Mouse (Mus musculus): Measurements from ENCODE around the gene Jph2. TPM values are rescaled to one million over a fixed set of nuclear protein-coding genes. Genes with fewer than 3 reads are reported as not detected.

Jph2 gene
- polyA plus RNA-seq, 2 experiments = 0.03 to 0.07 TPM

- Histone ChIP-seq H3K27ac (no peak overlapping the region), H3K9ac (replicated peaks) (no peak overlapping the region), H3K36me3 (replicated peaks; ENCODE audit: control insufficient read depth, insufficient read depth, low read depth) (no peaks in the 10 kb centered on the region), H3K4me1 (replicated peaks; ENCODE audit: control insufficient read depth in 2 of 2, insufficient read depth in 2 of 2, low read length in 1 of 2) (no peaks in the 10 kb centered on the region; a peak in 1 of 4 replicates), H3K4me3 (ENCODE audit: insufficient read depth in 1 of 2, low read depth in 2 of 2, low read length in 2 of 2) (no peak overlapping the region), H3K27me3 (ENCODE audit: control insufficient read depth, insufficient read depth, low read length) (peaks cover 6% of the 10 kb centered on the region; the same call in 1 of the 2 replicates), H3K9me3 (ENCODE audit: control insufficient read depth, low read length) (no peaks in the 10 kb centered on the region), H3K4me2 (ENCODE audit: low read depth) (no peak overlapping the region)
- no peak for TF ChIP-seq EP300 (IDR thresholded peaks at IDR 0.05; ENCODE audit: low read depth)
- TF ChIP-seq CTCF (IDR thresholded peaks at IDR 0.05; ENCODE audit: low read depth) = no peak
- ATAC-seq (ENCODE audit: insufficient read depth) (no peak), DNase-seq (ENCODE audit: low read depth in 3 of 3, low spot score in 3 of 3) (no peak)
- WGBS (ENCODE audit: insufficient replicate concordance) = 38% methylated on average over 4 of the region's 4 CpGs
Observed at GRCm38 (mm10) chr2:163370175-163370574, 27.6 kb downstream of the Jph2 start.

- H3K4me1 ChIP-seq (replicated peaks; ENCODE audit: control insufficient read depth in 2 of 2, insufficient read depth in 2 of 2, low read length in 1 of 2) = peaks cover 17 to 28% of the 10 kb centered on the region in 2 experiments
- H3K27ac ChIP-seq = no peak overlapping the region
- no peaks in the 10 kb centered on the region for H3K9me3 ChIP-seq (ENCODE audit: control insufficient read depth, low read length)
- TF ChIP-seq EP300 (IDR thresholded peaks at IDR 0.05; ENCODE audit: low read depth) = no peak
- TF ChIP-seq CTCF (IDR thresholded peaks at IDR 0.05; ENCODE audit: low read depth) = no peak
- ATAC-seq (ENCODE audit: insufficient read depth) = no peak
- no peaks in the 10 kb centered on the region for H3K27me3 ChIP-seq (ENCODE audit: control insufficient read depth, insufficient read depth, low read length)
- H3K4me2 ChIP-seq (ENCODE audit: low read depth) = no peak overlapping the region
- H3K9ac ChIP-seq (replicated peaks) = no peak overlapping the region
- H3K4me3 ChIP-seq (ENCODE audit: insufficient read depth in 1 of 2, low read depth in 2 of 2, low read length in 2 of 2) = no peak overlapping the region
- DNase-seq (ENCODE audit: low read depth in 3 of 3, low spot score in 3 of 3) = no peak
- H3K36me3 ChIP-seq (replicated peaks; ENCODE audit: control insufficient read depth, insufficient read depth, low read depth) = no peaks in the 10 kb centered on the region
- WGBS (ENCODE audit: insufficient replicate concordance) = 63% methylated on average over 18 of the region's 18 CpGs
Observed at GRCm38 (mm10) chr2:163364785-163365541, 32.8 kb downstream of the Jph2 start.

GRCm38 (mm10) chr2:163362940-163363921, 34.6 kb downstream of the Jph2 start:
- Histone ChIP-seq H3K27ac (peak overlapping the region; percentile 22), H3K9ac (replicated peaks) (peak overlapping the region; percentile 36; the same call in 1 of the 2 replicates), H3K9me3 (ENCODE audit: control insufficient read depth, low read length) (no peaks in the 10 kb centered on the region), H3K4me2 (ENCODE audit: low read depth) (peak overlapping the region; percentile 39), H3K36me3 (replicated peaks; ENCODE audit: control insufficient read depth, insufficient read depth, low read depth) (no peaks in the 10 kb centered on the region), H3K4me1 (replicated peaks; ENCODE audit: control insufficient read depth in 2 of 2, insufficient read depth in 2 of 2, low read length in 1 of 2) (peaks cover 33 to 44% of the 10 kb centered on the region in 2 experiments), H3K4me3 (ENCODE audit: insufficient read depth in 1 of 2, low read depth in 2 of 2, low read length in 2 of 2) (no peak overlapping the region), H3K27me3 (ENCODE audit: control insufficient read depth, insufficient read depth, low read length) (no peaks in the 10 kb centered on the region)
- WGBS (ENCODE audit: insufficient replicate concordance) = 31% methylated on average over 12 of the region's 12 CpGs
- TF ChIP-seq EP300 (IDR thresholded peaks at IDR 0.05; ENCODE audit: low read depth) (peak; percentile 56; the same call in 1 of the 2 replicates), CTCF (IDR thresholded peaks at IDR 0.05; ENCODE audit: low read depth) (0 out of 2 replicates have a peak, but pooled peaks have one; percentile 1)
- DNase-seq (ENCODE audit: low read depth in 3 of 3, low spot score in 3 of 3) (peak in 2 of 3 experiments; percentile 22 to 30), ATAC-seq (ENCODE audit: insufficient read depth) (peak; percentile 73)

- 77% methylated on average over 16 of the region's 16 CpGs for WGBS (ENCODE audit: insufficient replicate concordance)
- H3K4me3 ChIP-seq (ENCODE audit: insufficient read depth in 1 of 2, low read depth in 2 of 2, low read length in 2 of 2) = no peak overlapping the region
- H3K9me3 ChIP-seq (ENCODE audit: control insufficient read depth, low read length) = no peaks in the 10 kb centered on the region
- peaks cover 44 to 61% of the 10 kb centered on the region in 2 experiments for H3K4me1 ChIP-seq (replicated peaks; ENCODE audit: control insufficient read depth in 2 of 2, insufficient read depth in 2 of 2, low read length in 1 of 2)
- ATAC-seq (ENCODE audit: insufficient read depth) (no peak), DNase-seq (ENCODE audit: low read depth in 3 of 3, low spot score in 3 of 3) (no peak)
- no peak overlapping the region; the same call in 1 of the 2 replicates for H3K27ac ChIP-seq
- H3K9ac ChIP-seq (replicated peaks) = no peak overlapping the region
- H3K27me3 ChIP-seq (ENCODE audit: control insufficient read depth, insufficient read depth, low read length) = no peaks in the 10 kb centered on the region
- H3K36me3 ChIP-seq (replicated peaks; ENCODE audit: control insufficient read depth, insufficient read depth, low read depth) = no peaks in the 10 kb centered on the region
- H3K4me2 ChIP-seq (ENCODE audit: low read depth) = no peak overlapping the region
- TF ChIP-seq EP300 (IDR thresholded peaks at IDR 0.05; ENCODE audit: low read depth) (no peak), CTCF (IDR thresholded peaks at IDR 0.05; ENCODE audit: low read depth) (no peak)
Observed at GRCm38 (mm10) chr2:163360858-163361623, 36.8 kb downstream of the Jph2 start.
